Mouse (Mus musculus) spleen, postnatal 14 days (tissue): ENCODE data around the gene Bloc1s2.
A peak's percentile ranks its signal among the peaks of the same experiment; 100 is the strongest.

Source experiments
- DNase-seq, 2 experiments: peaks; one replicate each; pipeline ENCODE4 v3.0.0; 2021 to 2022; ENCODE audit warnings: low spot score in 2 of 2

The Bloc1s2 gene

DNA sequence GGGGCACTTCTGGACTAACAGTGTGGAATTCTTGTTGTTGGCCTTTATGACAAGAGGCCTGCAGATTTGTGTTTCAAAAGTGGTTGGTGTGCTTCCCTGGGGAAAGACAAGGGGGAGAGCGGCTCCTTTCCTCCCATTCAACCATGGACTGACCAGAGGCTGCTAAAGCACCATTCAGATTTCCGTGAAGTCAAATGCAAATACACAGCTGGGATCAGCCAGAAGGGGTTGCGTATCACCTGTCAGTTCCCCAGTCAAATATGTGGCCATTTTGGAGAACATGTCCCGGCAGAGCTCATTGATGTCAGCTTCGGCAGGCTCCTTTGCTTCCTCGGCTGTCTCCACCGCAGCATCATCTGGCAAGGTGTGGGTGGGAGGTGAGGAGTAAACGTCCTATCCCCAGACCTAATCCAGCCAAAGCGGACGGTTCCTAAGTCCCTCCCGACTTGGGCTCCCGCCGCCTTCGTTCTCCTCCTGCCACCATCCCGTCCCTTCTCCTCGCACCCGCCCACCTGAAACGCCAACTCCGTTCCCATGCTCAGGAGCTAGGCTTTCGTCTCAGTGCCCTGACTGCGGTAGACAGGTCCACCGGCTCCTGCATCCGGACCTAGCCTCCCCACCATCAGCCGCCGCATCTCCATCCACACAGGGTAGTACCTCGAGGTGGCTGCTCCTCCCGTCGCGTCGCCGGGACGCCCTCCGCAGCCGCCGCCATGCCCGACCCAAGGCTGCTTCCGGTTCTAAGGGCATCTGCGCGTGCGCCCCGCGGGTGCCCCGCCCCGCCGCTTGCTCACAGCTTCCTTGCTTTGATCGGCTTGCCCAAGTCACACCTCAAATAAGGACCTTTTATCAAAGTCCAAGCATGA lies at the start of gene Bloc1s2:
Gene Bloc1s2, minus strand, starts transcription at position 745 of the 866 bp plus-strand sequence.
- DNase-seq = peak; percentile 84 to 87

DNA sequence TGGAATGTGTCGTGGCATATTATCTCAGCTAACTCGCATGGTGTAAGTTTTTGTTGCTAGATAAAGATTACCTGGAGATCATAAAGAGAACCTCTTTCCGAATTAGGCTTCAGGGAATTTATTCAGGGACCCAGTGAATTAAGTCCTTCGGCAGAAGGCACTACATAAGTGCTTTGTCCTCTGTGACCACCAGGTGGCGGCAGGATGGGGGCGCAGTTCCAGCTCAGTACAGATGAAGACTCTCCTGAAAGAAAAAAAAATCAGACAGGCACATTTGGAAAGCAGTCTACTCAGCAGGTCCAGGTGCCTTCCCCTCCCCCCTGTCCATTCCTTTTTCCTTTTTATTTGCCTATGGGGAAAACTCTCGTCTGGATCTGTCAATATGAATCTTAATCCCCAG lies 48.9 kb upstream of the Bloc1s2 start:
- DNase-seq = peak; percentile 28 to 52

DNA sequence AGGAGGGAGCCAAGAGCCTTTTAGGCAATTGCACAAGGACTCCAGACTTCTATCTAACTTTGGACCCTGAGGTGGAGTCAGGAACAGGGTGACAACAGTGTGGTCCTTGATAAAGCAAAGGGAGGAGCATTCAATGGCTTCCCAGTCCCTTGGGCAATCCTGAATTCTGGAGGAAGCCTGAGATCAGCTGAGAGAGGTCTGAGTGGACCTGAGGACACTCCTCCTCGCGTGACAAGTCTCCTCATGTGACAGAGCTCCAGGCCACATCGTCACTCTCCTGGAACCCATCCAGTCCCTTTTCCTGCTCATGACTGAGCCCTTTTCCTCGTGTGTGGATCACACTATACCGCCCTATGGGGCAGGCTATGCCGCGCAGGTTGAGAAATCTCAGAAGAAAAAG lies 47.7 kb upstream of the Bloc1s2 start:
- DNase-seq = no peak

DNA sequence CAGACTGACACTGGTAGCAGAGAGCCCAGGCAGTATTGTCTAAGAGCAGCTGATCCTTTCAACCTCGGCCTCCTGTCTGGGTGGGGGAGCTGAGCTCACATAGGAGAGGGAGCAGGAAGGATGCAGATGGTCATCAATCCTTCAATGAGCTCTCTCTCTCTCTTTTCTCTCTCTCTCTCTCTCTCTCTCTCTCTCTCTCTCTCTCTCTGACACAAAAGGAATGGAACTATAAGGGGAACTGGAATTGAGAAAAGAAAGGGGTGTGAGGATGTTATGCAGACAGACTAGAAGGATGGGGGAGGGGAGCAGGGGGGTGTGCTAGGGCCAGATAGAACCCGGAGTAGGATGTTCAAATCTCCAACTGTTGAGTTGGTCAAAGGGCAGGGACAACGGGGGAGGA lies 46.1 kb upstream of the Bloc1s2 start, which contains the start of gene Pkd2l1:
Gene Pkd2l1, minus strand, starts transcription at position 101 of the 400 bp plus-strand sequence.
- DNase-seq = no peak

DNA sequence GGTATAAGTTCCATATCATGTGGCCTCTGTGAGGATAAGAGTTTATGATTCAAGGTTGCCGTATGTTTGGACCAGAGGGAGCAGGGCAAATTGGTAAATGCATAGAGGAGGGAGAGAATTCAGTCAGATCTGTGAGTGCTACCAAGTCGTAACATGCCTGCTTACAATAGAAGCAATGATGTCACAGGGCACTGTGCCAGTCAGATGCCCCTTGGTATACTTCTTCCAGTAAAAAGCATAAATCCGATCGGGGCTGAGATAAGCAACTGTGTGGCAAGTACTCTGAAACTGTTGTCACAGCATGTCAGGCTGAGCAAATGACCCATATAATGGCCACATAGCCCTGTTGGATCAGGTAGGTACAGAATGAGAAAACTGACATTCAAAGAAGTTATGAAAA lies 42.8 kb upstream of the Bloc1s2 start:
- DNase-seq = no peak

DNA sequence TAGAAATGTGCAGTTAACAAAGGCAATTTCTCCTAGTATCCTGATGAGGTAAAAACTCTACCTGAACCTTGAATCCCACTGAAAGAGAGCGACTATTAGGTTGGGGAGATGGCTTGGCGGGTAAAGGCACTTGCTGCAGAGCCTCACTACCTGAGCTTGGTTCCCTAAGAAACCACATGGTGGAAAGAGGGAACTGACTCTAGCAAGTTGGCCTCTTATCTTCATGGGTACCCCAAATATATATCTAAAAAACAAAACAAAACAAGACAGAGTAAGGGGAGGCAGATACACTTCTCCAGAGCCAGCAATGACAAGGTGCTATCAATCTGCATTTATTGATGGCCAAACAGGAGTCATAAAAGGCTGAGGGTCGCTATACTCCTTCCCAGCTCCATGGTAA lies 37.7 kb upstream of the Bloc1s2 start:
- no peak for DNase-seq

DNA sequence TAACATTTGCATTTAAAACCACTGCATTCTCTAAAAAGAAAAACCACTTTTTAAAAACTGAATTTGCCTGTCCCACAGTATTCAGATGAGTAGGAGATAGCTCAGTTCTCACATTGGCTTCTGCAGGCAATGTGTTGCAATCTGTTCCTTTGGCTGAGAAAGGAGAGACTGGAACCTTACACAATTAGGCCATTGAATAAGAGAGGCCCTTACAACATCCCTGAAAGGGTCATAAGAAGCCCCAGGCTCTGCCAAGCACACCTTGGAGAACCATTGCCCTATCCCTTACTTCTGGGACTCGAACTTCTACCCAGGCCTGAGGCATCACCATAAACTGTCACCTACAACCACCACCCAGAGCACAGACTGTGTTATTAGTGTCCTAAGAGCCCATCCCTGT lies 34.3 kb upstream of the Bloc1s2 start:
- DNase-seq = no peak

DNA sequence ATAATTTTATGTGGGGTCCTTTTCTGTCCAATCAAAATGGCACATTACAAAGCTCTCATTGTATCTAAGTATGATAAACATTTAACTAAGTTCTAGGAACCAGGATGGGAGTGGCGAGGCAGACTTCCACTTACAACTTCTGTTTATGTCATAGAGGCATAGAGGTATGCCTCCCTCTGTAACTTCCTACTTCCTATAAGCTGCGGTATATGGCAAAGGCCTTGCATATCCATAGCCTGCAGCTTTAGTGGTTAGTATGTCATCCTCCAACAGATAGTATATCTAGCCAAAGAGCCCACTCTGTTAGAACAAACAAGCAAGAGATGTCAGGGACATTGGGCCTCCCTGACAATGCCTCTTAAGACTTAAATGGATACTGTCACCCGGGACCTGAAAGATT lies 30.5 kb upstream of the Bloc1s2 start:
- no peak for DNase-seq

DNA sequence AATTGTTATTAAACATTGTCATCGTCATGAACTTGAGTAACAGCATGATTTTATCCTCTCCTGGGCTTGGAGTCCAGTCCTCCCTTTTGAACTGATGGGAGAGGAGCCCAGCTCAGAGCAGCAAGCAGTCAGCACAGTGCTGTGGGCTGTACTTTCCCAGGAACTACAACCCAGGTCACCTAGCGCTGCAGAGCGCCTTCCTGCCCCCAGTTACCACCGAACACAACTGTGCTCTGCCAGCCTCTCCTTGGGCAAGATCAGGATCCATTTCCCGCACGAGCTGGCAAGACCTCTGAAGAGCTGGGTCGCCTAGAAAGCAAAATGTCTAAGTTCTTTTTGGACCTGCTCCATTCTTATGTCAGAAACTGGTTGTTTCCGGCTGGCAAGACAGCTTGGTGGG lies 28.6 kb upstream of the Bloc1s2 start:
- DNase-seq = no peak

DNA sequence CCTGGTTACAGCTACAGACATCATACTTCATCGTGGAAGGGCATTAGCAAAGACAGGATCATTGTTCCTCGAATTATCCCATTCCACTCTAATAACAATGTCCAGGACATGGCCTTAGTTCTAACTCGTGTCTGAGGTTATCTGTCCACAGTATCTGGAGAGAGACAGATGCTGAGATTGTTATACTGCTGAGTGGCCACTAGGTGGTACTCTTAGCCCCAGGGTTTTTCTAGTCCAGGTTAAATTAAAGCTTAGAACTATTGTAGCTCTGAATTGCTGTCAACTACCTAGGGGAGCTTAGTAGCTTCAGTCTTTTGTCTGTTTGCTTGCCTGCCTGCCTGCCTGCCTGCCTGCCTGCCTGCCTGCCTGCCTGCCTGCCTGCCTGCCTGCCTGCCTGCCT lies 15.3 kb upstream of the Bloc1s2 start:
- DNase-seq = no peak

DNA sequence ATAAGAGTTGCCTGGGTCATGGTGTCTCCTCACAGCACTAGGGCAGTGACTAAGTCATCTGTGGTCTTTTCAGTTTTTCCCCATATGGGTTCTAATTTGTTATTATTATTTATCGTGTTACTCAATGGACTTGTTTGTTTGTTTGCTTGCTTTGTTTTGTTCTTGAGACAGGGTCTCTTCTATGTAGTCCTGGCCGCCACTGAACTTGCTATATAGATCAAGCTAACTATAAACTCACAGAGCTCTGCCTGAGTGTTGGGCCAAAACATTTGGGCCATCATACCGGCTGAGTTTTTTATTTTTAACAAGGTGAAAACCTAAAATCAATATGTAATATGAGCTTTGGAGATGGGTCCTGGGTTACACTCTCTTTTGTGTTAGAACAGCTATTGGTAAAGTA lies 13.1 kb upstream of the Bloc1s2 start:
- no peak for DNase-seq

DNA sequence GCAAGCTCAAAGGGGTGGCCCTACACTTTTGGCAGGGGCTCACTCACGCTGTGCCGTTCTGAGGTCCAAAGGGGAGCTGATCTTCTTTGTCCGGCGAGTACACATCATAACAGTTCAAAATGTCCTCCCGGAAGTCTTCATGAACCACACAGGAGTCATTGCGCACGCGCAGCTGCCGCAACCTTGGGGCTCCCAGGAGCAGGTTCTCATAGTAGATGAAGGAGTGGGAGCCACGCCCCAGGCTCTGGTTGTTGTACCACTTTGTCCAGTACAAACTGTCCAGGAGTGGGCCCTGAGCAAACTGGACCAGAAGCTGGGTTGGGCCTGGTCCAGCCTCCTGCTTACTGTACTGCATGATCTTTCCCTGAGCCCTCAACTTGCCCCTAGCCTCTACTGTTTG lies 10.8 kb upstream of the Bloc1s2 start:
- no peak for DNase-seq

DNA sequence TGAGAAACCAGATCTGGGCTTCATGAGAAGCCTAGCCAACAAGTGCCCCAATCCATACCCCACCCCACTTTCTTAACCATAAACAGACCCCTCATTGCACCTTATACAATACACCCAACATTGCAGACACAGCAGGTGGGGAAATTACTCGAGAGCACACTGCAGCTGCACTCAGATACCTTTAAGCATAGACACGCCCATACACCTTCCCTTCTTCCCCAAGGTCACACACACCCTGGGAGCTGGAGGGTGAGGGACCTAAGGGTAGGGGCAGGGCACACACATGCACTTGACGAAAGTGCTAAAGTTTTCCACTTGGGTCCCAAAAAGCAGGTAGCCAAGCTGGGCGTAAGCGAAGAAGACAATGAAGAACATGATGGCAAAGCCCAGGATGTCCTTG lies 7.5 kb upstream of the Bloc1s2 start:
- no peak for DNase-seq

DNA sequence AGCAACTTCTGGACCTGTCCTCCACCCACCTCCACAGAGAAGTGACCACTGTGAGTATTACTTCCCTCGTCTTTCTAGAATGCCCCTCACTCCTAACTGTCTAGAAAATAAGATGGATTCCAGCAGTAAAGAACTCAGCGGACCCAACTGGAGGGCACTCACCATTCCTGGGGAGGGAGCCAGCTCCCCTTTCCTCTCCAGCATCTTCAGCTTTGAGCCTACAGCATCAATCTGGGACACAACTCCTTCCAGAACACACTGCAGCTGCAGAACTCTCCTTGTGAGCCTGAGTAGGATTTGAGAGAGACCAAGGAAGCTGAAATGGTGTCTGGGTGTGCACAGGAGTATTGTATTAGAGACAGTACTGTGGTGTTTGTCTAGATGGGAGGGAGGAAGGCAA lies 2.7 kb upstream of the Bloc1s2 start:
- no peak for DNase-seq

DNA sequence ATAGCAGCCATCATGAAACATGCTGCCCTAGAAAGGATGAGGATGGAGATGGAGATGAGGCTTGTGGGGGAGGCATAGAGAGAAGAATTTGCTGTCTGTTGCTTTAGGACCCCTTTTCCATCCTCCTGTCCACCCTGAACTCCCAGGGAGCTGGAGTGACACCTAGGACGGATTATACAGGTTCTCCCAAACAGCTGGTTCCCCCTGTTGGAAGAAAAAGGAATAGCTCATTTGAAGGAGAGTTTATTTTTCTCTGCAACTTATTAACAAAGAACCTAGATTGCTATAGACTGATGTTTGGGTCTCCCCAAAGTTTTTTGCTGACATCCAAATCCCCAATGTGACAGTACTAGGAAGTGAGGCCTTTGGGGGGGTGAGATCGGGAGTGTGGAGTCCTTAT lies 2.1 kb upstream of the Bloc1s2 start:
- DNase-seq = no peak

DNA sequence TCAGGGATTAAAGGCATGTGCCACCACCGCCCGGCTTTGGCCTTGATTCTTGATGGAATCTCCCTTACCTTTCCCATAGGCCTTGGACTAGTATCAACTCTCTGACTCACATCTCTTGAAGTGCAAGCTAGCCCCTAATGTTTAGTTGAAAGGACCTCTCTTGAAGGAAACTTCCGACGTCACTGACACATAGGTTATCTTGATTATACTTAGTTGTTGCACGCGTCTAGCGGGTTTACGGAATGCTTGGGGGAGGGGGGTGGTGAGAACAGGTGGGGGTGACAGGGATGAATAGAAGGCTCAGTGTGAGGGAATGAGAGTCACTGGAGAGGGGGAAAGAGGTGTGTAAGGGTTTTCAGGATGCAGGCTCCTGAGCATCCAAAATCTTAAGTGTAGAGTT lies 705 bp upstream of the Bloc1s2 start:
- no peak for DNase-seq

DNA sequence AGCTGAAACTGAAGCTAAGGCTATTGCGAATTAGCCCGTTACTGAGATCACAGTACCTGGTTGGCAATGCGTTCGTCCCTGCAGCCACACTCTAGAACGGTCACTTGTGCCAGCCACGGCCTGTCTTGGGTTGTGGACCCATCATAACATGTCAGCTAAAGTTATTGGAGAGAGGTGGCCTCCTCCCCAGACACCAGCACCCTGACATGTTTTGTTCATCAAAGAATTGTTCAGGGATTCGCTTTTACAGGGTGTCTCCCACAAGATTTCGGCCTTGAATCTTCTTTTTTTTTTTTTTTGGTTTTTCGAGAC lies 278 bp upstream of the Bloc1s2 start:
- DNase-seq = no peak

DNA sequence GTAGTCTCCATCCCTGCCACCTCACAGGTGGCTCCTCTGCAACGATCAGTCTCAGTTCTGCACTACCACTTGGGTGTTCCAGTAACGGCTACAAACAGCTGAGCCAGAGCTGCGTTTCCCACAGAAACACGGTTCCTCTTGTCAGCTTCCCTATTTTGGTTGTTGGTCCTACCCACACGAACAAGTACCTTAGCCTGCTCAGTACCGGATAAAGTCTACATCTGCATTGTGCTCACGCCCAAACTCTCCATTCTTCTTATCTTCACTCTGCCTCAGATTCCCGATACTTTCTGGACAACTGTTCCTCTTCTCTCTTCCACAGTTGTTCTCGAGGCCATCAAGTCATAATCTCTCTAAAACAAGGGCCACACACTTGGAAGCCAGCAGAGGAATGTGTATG lies 1.9 kb downstream of the Bloc1s2 start:
- DNase-seq = no peak

DNA sequence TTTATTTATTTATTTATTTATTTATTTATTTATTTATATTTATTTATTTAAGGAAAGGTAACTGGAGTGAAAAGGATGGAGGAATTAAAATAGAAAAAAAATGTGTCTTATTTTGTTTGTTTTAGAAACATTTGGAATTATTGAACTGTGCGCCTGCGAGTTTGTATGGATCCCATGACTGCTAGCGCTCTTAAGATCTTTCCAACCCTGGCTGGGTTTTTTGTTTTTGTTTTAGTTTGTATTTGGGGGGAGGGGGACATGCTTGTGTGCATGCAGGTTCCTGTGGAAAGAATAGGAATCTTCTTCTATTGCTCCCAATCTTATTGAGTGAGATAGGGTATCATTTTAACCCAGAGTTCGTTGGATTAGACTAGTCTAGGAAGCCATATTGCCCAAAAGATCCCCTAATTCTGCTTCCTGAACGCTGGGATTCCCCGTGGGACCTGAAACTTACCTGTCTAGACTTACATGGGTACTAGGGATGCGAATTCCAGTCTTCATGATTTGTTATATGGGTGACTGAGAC lies 10.2 kb downstream of the Bloc1s2 start:
- DNase-seq = no peak

DNA sequence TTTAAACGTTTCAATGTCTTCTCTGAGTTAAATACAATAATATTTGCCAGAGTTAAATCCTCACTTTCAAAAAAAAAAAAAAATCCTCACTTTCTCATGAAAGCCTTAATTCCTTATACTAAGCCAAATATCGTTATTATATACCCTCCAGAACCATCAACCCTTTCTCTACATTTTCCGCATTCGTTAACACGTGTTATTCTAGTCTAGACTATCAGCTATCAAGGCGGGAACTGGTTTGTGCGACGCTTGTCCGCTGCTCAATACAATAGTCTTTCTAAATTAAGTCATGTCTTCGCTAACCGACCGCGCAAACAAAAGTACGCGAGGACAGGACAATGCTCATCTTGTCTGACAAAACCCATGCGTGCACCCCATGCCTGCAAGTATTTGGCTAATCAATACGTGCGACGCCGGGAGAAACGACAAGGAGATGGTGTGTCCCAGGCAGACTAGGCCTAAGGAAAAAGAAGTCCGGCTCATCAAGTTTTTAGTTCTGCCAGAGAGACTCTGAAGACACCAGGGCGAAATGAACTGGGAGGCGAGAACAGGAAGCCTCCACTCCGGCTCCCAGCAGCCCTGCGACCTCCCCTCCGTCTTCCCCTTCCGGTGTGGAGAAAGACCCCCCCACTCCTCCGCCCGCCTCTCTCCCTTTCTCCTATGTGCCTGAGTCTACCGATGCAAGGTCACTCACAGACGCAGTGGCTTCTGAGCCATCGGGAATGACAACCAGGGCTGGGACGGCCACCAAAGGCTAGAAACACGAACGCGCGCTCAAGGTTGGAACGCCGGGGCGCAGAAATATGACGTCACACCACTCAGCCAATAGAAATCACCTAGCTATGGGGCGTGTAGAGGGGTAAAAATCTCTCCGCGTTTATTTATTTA lies 10.9 kb downstream of the Bloc1s2 start, which contains the start of gene Cwf19l1:
Gene Cwf19l1, minus strand, starts transcription at position 805 of the 888 bp plus-strand sequence.
- peak; percentile 72 to 82 for DNase-seq

DNA sequence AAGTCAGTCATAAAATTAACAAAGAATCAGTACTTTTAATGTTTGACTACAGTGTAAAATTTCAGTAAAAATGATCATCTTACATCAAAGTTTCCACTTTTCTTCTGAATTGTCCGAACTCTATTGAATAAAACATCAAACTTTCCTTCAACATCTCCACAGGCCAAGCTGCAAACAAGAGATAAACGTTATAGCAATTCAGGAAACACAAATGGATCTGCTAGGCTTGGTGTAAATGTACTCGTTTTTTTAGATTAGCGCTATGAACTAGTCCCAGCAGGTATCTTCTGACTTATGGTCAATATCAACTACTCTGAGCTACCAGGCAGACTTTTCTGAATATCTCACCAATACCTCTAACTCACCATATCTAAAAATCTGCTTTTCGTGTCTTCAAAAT lies 13.3 kb downstream of the Bloc1s2 start:
- no peak for DNase-seq

DNA sequence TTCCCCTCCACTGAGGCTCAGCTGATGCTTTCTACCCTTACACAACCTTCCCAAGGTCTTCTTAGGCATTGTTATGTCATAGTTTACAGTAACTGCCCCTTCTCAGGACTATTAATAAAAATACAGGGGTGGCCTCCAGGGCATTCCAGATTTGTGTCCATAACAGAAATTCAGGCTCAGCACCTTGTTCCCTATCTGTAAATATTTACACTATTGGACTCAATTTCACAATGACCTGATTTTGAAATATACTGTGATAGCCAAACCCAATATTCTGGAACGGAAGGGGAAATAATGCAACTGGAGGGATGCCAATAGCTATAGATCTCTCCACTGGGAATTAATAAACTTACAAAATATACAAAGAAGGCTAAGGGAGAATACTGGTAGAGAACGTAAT lies 17.7 kb downstream of the Bloc1s2 start:
- no peak for DNase-seq
